Mouse (Mus musculus): ENCODE measurements around the gene Chrne.

Gene Chrne

GRCm38 (mm10) chr11:70651391-70651790 is 32.4 kb upstream of the Chrne start:
- DNase-seq: no peak

GRCm38 (mm10) chr11:70650322-70651175 is 31.5 kb upstream of the Chrne start:
- no peak for DNase-seq

GRCm38 (mm10) chr11:70649185-70649734 is 30.2 kb upstream of the Chrne start:
- DNase-seq: no peak

GRCm38 (mm10) chr11:70648512-70648911 is 29.5 kb upstream of the Chrne start:
- no peak for DNase-seq

- DNase-seq: peak; percentile 48
Observed at GRCm38 (mm10) chr11:70647716-70648420, 28.9 kb upstream of the Chrne start.

- peak; percentile 99 for DNase-seq
Observed at GRCm38 (mm10) chr11:70646691-70647650, 28.0 kb upstream of the Chrne start, which contains the start of the genes Rnf167 and Slc25a11. TSS of gene Rnf167 (plus strand) at chr11:70647235. TSS of gene Slc25a11 (minus strand) at chr11:70647479.

GRCm38 (mm10) chr11:70646259-70646555 is 27.2 kb upstream of the Chrne start:
- DNase-seq: peak; percentile 63

GRCm38 (mm10) chr11:70645461-70646258 is 26.6 kb upstream of the Chrne start:
- no peak for DNase-seq

- DNase-seq: no peak
Observed at GRCm38 (mm10) chr11:70644564-70645103, 25.6 kb upstream of the Chrne start.

GRCm38 (mm10) chr11:70643051-70643450 is 24.0 kb upstream of the Chrne start:
- DNase-seq: no peak

- DNase-seq: no peak
Observed at GRCm38 (mm10) chr11:70641241-70641640, 22.2 kb upstream of the Chrne start.

- DNase-seq: no peak
Observed at GRCm38 (mm10) chr11:70639976-70640375, 21.0 kb upstream of the Chrne start.

- no peak for DNase-seq
Observed at GRCm38 (mm10) chr11:70638714-70639278, 19.8 kb upstream of the Chrne start, which contains the start of gene Gp1ba. TSS of gene Gp1ba (plus strand) at chr11:70639122.

GRCm38 (mm10) chr11:70638293-70638692 is 19.3 kb upstream of the Chrne start:
- DNase-seq: no peak

GRCm38 (mm10) chr11:70637764-70638163 is 18.7 kb upstream of the Chrne start:
- DNase-seq: no peak

- no peak for DNase-seq
Observed at GRCm38 (mm10) chr11:70635601-70636000, 16.6 kb upstream of the Chrne start.

GRCm38 (mm10) chr11:70630129-70630528 is 11.1 kb upstream of the Chrne start:
- peak; percentile 87 for DNase-seq

GRCm38 (mm10) chr11:70629557-70629956 is 10.5 kb upstream of the Chrne start:
- no peak for DNase-seq

- DNase-seq: no peak
Observed at GRCm38 (mm10) chr11:70628431-70628830, 9.4 kb upstream of the Chrne start.

- peak; percentile 70 for DNase-seq
Observed at GRCm38 (mm10) chr11:70626877-70627276, 7.9 kb upstream of the Chrne start.

- DNase-seq: peak; percentile 64
Observed at GRCm38 (mm10) chr11:70625473-70625872, 6.5 kb upstream of the Chrne start.

Data from kidney, adult 9 months (tissue).